Mouse (Mus musculus): ENCODE measurements at regions not wholly inside any gene's neighbourhood (a gene's known extent, or its start where the extent isn't known, plus 50 kb on each side); places are given as distances from the start of the nearest gene placed in this dataset.
A peak's percentile ranks its signal among the peaks of the same experiment; 100 is the strongest.

DNA sequence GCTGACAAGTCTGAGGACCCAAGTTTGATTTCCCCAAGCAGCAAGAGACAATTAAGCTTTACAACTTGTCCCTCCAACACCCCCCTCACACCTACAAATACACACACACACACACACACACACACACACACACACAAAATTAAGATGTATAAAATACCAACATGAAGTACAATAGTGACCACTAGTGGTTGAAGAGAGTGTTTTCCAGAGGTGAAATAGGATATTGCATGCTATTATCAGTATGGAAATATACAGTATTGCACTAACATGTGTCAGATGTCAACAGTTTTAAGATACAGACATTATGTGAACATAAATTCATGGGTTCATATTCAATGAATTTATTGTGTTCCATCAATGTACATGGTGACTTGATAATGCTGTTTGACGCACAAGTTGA is 685.7 kb upstream of the Cdh6 start:
- H3K4me3 ChIP-seq (ENCODE audit: low read depth, low read length) = no peak overlapping the region
- WGBS = 94% methylated on average over 1 of the region's 1 CpGs
- DNase-seq (ENCODE audit: low spot score) (no peak), ATAC-seq (ENCODE audit: low FRiP score) (0 out of 2 replicates have a peak, but pooled peaks have one; percentile 35)
- H3K9me3 ChIP-seq (ENCODE audit: control insufficient read depth, low read length) = no peaks in the 10 kb centered on the region
- H3K4me2 ChIP-seq (replicated peaks; ENCODE audit: low read depth, low read length) = no peak overlapping the region
- H3K4me1 ChIP-seq (replicated peaks; ENCODE audit: control insufficient read depth, insufficient read depth, low read length) = no peaks in the 10 kb centered on the region
- no peak overlapping the region for H3K9ac ChIP-seq (ENCODE audit: low read depth, low read length)
- no peaks in the 10 kb centered on the region for H3K27me3 ChIP-seq (ENCODE audit: control insufficient read depth, insufficient read depth, low read length)
- H3K27ac ChIP-seq (ENCODE audit: low read depth, low read length) = no peak overlapping the region
- no peaks in the 10 kb centered on the region for H3K36me3 ChIP-seq (ENCODE audit: control insufficient read depth, insufficient read depth, low read length)

DNA sequence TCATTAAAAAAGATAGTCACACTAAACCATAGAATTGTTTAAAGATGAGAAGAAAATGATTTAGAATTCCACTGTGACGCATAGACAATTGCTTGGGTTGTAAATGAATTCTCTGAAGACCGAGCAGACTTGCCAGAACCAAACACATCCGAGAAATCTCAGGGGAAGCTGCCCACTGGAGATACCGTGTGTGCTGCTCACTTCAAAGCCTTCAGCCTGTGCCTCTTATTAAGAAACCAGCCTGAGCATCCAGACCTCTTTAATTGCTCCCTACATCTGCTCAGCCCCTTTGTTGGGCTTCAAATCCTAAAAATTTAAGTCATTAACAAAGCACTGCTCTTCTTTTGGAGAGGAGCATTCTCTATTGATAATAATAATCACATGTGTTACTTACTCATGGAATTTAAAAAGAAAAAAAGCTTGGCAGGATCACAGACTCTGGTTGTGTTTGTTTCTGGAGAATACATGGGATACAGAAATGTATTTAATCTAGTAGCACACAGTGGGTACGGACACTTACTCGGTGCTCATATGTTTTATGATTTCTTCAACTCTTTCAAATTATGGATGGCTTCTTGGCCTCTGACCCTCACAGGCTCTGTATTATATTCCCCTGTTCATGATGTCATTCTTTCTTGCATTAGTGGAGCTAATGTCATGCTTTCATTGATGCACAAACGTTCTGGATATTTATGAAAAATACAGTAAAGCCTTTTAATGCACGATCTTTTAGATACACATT is 680.8 kb upstream of the Cdh6 start:
- WGBS = 62% methylated on average over 8 of the region's 8 CpGs
- Histone ChIP-seq H3K4me2 (replicated peaks; ENCODE audit: low read depth, low read length) (no peak overlapping the region), H3K4me3 (ENCODE audit: low read depth, low read length) (no peak overlapping the region), H3K27ac (ENCODE audit: low read depth, low read length) (no peak overlapping the region), H3K27me3 (ENCODE audit: control insufficient read depth, insufficient read depth, low read length) (no peaks in the 10 kb centered on the region), H3K9ac (ENCODE audit: low read depth, low read length) (no peak overlapping the region), H3K36me3 (ENCODE audit: control insufficient read depth, insufficient read depth, low read length) (no peaks in the 10 kb centered on the region), H3K9me3 (ENCODE audit: control insufficient read depth, low read length) (no peaks in the 10 kb centered on the region), H3K4me1 (replicated peaks; ENCODE audit: control insufficient read depth, insufficient read depth, low read length) (no peaks in the 10 kb centered on the region)
- ATAC-seq (ENCODE audit: low FRiP score) (no peak), DNase-seq (ENCODE audit: low spot score) (no peak)
